Mouse (Mus musculus) bone marrow macrophage, adult 2 months (primary cell): Measurements from ENCODE around the gene Pdgfa. TPM values are rescaled to one million over a fixed set of nuclear protein-coding genes. Genes with fewer than 3 reads are reported as not detected.

Experiments
- H3K27ac ChIP-seq: 2 replicates; pipeline ENCODE4 v1.5.1; 2012; ENCODE audit warnings: low read depth, low read length; ENCODE audit not compliant: insufficient read depth
- H3K4me1 ChIP-seq: 2 replicates; pipeline ENCODE4 v1.6.1; 2012; ENCODE audit warnings: low read length; ENCODE audit not compliant: control insufficient read depth, insufficient read depth
- H3K4me3 ChIP-seq: 2 replicates; pipeline ENCODE4 v1.5.1; 2012; ENCODE audit warnings: mild to moderate bottlenecking, low read length, moderate library complexity; ENCODE audit not compliant: insufficient read depth
- CTCF ChIP-seq: IDR thresholded peaks from 2 replicates; pipeline ENCODE4 v1.5.1; 2012; ENCODE audit warnings: low read depth, mild to moderate bottlenecking, low read length, moderate library complexity
- POLR2A ChIP-seq: IDR thresholded peaks from 2 replicates; pipeline ENCODE4 v1.6.1; 2012; ENCODE audit warnings: mild to moderate bottlenecking, low read depth, low read length, borderline replicate concordance
- polyA plus RNA-seq: library from polyadenylated mRNA; stranded (reverse); fragments of >200 nt; gene quantifications from 2 replicates; pipeline ENCODE4 v1.2.4, GENCODE M21; 2012; ENCODE audit not compliant: missing spikeins, insufficient read depth, insufficient read length

Gene Pdgfa
- polyA plus RNA-seq, 1 experiment, result 15.6 TPM

GRCm38 (mm10) chr5:138981921-138982320, 15.2 kb downstream of the Pdgfa start:
- TF ChIP-seq CTCF (no peak), POLR2A (no peak)
- H3K4me3 ChIP-seq, result no peak overlapping the region
- H3K4me1 ChIP-seq, result no peaks in the 10 kb centered on the region
- no peak overlapping the region for H3K27ac ChIP-seq

DNA sequence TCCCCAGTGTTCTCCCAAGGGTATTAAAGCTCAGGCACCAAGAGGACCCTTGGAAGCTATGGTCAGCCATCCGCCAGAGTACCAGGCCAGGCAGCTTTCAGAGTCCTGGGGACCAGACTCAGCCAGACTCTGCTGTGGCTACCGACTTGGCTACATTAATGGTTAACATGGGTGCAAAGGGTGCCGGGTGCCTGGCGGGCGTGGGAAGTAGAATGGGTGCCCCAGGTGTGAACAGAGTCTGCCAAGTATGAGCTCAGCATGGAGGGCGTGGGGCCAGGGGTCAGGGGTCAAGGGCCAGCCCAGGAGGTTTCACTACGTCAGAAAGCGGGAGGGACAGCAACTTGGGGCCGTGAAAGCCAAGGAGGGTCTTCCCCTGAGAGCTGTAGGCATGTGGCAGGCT, 16.6 kb downstream of the Pdgfa start:
- Histone ChIP-seq H3K27ac (no peak overlapping the region), H3K4me3 (no peak overlapping the region), H3K4me1 (no peaks in the 10 kb centered on the region)
- TF ChIP-seq POLR2A, result no peak
- no peak for TF ChIP-seq CTCF

GRCm38 (mm10) chr5:138979840-138980239, 17.3 kb downstream of the Pdgfa start:
- no peak overlapping the region for H3K4me3 ChIP-seq

DNA sequence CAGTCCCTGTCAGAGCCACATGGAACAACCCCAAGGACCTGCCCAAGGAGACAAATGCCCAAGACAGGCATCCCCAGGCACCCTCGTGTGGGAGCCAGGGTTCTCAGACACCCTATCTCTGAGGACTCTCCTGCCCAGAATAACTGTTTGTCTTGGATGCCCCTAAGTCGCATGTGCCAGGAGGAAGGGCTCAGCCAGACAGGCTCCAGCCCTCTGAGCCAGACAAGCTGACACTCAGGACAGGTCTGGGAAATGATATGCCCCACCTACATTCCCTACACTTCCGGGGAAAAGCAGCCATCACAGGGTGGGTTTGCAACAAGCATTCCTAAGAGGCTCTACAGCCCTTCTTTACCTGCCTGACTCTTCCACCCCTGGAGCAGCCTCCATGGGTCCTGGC, 19.4 kb downstream of the Pdgfa start:
- no peak for TF ChIP-seq POLR2A
- TF ChIP-seq CTCF, result no peak

More at GRCm38 (mm10) chr5:138979840-138980239, 17.3 kb downstream of the Pdgfa start:
- H3K27ac ChIP-seq, result no peak overlapping the region
- TF ChIP-seq CTCF, result no peak
- TF ChIP-seq POLR2A, result no peak
- no peaks in the 10 kb centered on the region for H3K4me1 ChIP-seq

GRCm38 (mm10) chr5:138974911-138975485, 22.2 kb downstream of the Pdgfa start:
- no peak overlapping the region for H3K27ac ChIP-seq
- H3K4me1 ChIP-seq, result no peaks in the 10 kb centered on the region
- TF ChIP-seq POLR2A (no peak), CTCF (no peak)
- no peak overlapping the region for H3K4me3 ChIP-seq

More for the DNA sequence above, 19.4 kb downstream of the Pdgfa start:
- no peak overlapping the region for H3K4me3 ChIP-seq
- no peaks in the 10 kb centered on the region for H3K4me1 ChIP-seq
- no peak overlapping the region for H3K27ac ChIP-seq

DNA sequence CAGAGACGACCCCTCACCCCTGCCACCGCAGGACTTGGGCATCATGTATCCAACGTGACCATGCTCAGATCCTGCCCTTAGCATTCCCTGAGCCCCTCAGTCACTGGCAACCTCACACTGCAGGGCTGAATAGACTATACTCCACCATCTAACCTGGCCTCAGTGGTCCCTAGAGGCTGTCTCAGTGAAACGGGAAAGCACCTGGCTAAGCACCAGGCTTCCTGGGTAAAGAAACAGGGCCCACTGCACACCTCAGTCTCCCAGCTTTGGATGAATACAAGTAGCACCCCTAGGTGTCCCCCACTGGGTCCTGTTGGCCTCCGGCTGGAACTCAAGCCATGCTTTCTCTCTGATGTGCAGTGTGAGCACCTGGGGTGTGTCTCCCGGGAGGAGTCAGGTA, 23.7 kb downstream of the Pdgfa start:
- TF ChIP-seq CTCF (no peak), POLR2A (no peak)
- H3K27ac ChIP-seq, result no peak overlapping the region
- H3K4me1 ChIP-seq, result no peaks in the 10 kb centered on the region
- no peak overlapping the region for H3K4me3 ChIP-seq

DNA sequence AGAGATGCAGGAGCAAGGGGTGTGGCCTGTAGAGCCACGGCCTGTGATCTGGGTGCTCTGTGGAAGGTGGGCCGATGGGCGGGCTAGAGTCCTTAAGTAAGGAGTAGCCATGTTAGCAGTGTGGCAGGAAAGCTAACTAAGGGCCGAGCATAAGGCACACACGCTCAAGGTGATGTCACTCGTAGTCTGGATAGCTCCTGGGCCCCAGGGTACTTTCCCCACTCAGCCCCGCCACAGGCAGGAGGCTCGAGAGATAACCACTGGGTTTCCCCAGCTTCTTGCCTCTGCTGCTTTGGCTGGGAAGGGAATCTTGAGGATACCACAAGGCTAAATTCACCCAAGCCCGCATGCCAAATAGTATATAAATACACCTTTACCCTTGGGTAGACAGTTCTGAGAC, 25.8 kb downstream of the Pdgfa start:
- TF ChIP-seq POLR2A (no peak), CTCF (no peak)
- no peak overlapping the region for H3K4me3 ChIP-seq
- H3K4me1 ChIP-seq, result no peaks in the 10 kb centered on the region
- no peak overlapping the region for H3K27ac ChIP-seq

- H3K27ac ChIP-seq, result no peak overlapping the region
- no peak for TF ChIP-seq POLR2A
- TF ChIP-seq CTCF, result no peak
- H3K4me3 ChIP-seq, result no peak overlapping the region
- no peaks in the 10 kb centered on the region for H3K4me1 ChIP-seq
Measured at GRCm38 (mm10) chr5:138970056-138970490, 27.1 kb downstream of the Pdgfa start.

DNA sequence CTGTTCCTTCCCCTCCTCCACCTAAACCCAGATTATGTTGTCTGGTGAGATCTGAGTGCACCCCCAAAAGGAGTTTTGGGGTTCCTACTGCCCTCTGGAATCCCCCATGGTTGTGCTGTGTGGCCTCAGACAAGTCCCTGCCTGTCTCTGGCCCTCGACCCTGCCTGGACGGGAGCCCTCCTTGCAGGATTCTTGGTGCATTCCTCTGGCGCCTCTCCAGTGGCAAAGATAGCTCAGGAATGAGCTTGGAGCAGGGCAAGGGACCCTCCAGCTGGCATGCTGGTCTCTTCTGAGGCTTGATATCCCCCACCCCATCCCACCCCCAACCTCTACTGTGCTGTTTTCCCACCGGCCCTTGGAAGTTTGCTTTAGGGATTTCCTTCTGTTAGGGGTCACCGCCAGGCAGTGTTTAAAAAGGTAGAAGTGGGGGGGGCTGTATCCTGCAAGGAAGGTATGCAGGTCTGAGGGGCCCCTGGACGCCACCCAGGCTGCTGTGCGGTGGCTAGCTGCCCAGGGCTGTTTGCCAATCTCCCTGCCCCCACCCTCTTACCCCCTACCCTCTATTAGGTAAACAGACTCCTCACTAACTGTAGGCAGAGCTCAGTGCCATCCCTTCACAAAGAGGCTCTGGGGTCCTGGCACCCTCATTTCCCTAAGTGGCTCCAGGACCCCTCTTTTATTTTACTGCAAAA, 31.0 kb downstream of the Pdgfa start:
- no peak for TF ChIP-seq CTCF
- no peak for TF ChIP-seq POLR2A
- Histone ChIP-seq H3K4me1 (no peaks in the 10 kb centered on the region), H3K27ac (no peak overlapping the region), H3K4me3 (no peak overlapping the region)

DNA sequence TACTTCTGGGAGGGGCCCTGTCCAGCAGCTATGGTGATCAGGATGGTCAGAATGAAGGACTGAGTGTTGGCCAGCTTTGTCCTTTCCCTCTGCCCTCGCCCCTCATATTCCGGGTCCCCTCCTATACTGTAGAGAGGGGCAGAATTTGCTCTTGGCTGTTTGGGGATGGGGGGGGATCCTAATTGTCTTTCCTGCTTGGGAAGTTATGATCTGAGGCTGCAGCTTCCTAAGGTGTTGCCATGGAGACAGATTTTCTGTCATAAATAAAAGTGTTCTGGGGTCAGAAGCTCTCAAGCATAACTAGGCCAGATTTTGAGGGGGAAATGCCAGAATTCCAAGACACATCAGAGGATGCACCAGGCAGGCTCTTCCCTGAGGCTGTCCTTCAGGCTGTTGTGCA, 31.6 kb downstream of the Pdgfa start:
- H3K4me1 ChIP-seq, result no peaks in the 10 kb centered on the region
- no peak overlapping the region for H3K27ac ChIP-seq
- no peak overlapping the region for H3K4me3 ChIP-seq
- TF ChIP-seq CTCF, result no peak
- TF ChIP-seq POLR2A, result no peak

DNA sequence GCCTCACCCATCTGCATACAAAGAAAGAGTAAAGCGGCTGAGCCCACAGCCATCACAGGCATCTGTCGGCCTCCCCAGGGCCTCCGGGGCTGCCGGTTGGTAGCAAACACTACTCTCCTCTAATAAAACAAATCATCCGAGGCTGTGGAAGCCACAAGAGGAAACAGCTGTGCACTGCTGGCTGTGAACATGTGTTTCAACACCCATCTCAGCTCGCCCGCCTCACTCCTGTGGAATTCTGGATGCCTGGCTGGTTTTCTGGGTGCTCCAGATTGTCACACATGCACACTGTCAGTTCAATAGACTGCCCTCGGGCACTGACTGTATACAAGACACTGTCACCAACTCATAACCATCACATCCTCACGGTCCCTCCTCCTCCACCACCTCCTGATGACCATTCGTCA, 40.7 kb downstream of the Pdgfa start:
- Histone ChIP-seq H3K4me1 (no peaks in the 10 kb centered on the region), H3K4me3 (no peak overlapping the region), H3K27ac (no peak overlapping the region)
- TF ChIP-seq POLR2A, result no peak
- no peak for TF ChIP-seq CTCF
